Mouse (Mus musculus): Measurements from ENCODE around the gene Hspa1l. TPM values are rescaled to one million over a fixed set of nuclear protein-coding genes. Genes with fewer than 3 reads are reported as not detected.
"Not testable (repeated sequence)": the region's sequence is repeated elsewhere in the genome, so short reads cannot be mapped to it uniquely, and the experiment has no call there.

Hspa1l gene
- total RNA-seq, 2 experiments from 2014 or later = 0.39 to 1.3 TPM

DNA sequence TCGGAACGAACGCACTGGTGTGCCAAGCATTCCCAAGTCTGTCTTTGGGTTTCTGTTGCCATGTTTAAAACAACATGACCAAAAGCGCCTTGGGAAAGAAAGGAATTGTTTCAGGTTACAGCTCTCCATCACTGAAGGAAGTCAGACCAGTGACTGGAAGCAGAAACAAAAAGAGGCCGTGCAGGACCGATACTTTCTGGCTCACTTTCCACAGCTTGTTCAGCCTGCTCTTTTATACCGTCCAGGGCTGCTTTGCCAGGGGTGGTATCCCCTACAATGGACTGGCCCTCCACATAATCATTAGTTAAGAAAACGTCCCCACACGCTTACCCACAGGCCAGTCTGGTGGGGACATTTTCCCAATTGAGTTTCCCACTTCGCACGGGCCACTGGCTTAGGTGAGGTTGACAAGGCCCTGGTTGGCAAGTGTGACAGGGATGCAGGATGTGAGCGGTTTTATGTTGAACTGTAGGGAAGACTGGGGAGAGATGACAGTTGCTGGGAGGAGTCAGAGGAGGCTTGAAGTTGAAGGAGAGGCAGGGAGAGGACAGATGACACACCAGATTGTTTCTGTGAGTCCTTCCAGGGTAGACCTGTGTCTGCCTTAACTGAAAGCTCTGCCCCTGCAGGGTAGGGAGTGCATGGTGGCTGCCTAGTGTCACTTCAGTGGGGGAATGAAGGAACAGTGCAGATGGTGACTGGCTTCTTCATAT, 29.8 kb downstream of the Hspa1l start:
- no peak for DNase-seq (ENCODE audit: low spot score in 2 of 2)

DNA sequence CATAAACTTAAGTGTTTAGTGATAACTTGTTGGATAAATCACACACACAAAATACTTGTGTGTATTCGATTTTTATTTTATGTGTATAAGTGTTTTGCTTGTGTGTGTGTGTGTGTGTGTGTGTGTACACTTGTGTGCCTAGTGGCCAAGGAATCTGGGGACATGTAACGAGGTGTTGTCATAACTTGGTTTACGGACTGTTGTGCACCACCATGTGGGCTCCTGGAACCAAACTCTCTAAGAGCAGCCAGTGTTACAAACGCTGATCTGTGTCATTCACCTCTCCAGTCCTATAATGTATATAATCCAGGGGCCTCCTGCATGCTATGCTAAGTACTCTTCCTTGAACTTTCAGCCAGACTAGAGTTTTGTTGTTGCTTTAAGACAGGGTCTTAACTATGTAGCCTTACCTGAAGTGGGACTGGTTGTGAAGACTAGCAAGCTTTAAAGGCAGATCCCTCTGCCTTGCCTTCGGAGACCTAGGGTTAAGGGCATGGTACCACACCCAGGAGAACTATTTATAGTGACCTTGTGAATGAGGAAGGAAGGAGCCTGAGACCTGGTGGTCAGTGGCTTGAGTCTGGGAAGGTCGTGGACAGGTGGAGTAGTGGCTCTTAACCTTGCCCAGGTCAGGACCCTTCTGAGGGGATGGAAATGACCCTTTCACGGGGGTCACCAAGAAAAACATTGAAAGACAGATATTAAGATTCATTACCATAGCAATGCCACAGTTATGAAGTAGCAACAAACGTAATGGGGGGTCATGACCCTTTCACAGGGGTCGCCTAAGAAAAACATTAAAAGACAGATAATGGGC, 30.7 kb downstream of the Hspa1l start:
- no peak for DNase-seq (ENCODE audit: low spot score in 2 of 2)

DNA sequence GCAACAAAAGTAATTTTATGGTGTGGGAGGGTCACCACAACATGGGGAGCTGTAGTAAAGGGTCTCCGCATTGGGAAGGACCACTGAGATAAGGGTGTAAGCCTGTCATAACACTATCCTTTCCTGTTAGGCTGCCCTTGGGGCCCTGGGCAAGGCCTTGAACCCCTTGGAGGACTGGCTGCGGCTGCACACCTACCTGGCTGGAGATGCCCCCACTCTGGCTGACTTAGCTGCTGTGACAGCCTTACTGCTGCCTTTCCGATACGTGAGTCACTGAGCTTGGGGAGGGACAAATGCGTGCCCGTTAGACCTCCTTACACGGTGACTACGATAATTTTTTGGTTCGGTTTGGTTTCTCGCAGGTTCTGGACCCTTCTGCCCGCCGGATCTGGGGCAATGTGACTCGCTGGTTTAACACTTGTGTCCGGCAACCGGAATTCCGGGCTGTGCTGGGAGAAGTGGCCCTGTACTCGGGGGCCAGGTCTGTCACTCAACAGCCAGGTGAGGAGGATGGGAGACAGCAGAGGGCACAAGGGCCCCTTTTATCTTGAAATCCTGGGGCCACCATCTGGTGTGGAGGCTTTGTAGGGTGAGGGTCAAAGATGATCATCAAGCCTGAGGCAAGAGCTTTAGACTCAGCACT, 31.7 kb downstream of the Hspa1l start:
- DNase-seq (ENCODE audit: low spot score in 2 of 2) = no peak

DNA sequence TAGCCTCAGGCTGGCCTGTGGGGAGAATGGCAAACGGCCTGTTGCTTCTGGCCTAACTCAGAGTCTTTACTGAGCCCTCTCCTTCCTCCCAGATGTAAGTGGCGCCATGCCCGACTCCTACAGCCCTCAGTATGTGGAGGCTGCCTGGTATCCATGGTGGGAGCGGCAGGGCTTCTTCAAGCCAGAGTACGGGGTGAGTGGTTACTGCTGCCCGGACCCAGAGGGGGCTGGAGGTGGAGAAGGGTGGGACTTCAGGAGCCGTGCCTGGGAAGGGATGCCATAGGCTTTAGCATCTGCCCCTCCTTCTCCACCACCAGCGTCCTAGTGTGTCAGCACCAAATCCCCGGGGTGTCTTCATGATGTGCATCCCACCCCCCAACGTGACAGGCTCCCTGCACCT, 32.7 kb downstream of the Hspa1l start:
- DNase-seq (ENCODE audit: low spot score in 2 of 2) = no peak

DNA sequence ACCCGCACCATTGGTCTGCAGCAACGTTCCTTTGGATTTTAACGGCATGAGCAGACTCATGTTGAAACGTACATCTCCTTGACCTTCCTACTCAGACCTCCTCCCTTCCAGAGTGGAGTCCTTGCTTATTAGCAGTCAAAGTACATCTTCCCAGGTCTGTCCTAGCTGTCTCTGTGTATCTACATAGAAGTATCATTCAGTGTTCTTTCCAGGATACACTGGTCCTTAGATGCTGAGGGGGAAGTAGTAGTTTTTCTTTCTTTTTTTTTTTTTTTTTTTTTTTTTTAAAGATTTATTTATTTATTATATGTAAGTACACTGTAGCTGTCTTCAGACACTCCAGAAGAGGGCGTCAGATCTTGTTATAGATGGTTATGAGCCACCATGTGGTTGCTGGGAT, 33.4 kb downstream of the Hspa1l start:
- DNase-seq (ENCODE audit: low spot score in 2 of 2) = not testable (repeated sequence)

DNA sequence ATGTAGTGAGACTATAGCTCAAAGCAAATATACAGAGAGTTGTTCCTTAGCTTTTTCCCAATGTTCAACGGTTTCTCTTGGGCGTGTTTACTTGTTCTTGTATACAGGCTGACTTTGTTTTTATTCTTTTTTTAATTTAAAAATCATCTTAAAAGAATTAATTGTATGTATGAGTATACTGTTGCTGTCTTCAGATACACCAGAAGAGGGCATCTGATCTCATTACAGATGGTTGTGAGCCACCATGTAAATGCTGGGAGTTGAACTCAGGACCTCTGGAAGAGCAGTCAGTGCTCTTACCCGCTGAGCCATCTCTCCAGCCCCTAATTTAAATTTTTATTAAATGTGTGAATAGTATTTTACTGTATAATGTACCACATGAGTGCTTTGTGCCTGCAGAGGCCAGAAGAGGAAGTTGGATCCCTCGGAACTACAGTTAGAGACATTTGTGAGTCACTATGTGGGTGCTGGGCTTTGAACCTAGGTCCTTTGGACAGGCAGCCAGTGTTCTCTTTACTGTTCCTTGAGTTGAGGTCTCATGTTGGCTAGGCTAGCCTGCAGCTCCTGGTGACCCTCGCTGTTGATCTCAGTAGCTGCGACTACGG, 35.0 kb downstream of the Hspa1l start:
- DNase-seq (ENCODE audit: low spot score in 2 of 2) = no peak

DNA sequence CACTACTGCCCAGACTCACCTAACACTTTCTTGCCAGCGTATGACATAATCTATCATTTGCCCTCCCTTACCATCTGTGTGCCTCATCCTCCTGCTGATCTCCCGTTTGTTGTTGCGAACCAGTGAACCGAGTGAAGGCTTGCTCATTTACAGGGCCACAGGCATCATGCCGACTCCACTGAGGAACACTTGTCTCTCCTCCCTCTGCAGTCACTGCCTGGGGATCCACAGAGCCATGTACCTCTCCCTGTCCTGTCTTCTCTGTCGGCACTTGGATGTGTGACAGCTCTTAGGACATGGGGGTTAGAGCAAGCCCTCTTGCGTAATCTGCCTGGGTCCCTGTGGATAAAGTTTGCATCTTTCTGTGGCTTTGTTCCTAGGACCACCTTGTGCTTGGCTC, 37.1 kb downstream of the Hspa1l start:
- no peak for DNase-seq (ENCODE audit: low spot score in 2 of 2)

DNA sequence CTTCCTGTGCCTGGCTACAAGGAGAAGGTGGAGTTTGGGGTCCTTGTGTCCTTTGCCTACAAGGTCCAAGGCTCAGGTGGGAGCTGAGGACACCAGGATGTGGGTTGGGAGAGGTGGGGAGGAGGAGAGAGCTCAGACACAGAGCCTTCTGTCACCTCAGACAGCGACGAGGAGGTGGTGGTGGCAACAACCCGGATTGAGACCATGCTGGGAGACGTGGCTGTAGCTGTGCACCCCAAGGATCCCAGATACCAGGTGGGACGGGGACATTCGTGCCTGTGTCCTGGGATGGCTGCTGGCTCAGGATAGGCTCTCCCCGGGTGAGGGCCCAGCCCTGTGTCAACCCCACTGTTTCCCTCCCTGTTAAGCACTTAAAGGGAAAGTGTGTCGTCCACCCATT, 38.9 kb downstream of the Hspa1l start:
- DNase-seq (ENCODE audit: low spot score in 2 of 2) = no peak

DNA sequence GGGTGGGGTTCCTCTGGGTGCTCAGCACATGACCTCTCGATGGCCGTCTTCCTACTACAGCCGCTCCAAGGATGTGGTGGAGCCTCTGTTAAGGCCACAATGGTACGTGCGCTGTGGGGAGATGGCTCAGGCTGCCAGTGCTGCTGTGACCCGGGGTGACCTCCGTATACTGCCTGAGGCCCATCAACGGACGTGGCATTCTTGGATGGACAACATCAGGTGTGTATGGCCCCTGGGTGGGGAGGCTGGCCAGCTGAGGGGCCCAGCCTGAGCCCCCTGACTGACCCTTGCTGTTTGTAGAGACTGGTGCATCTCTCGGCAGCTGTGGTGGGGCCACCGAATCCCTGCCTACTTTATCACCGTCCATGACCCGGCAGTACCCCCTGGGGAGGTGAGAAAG, 39.9 kb downstream of the Hspa1l start:
- DNase-seq (ENCODE audit: low spot score in 2 of 2) = no peak

DNA sequence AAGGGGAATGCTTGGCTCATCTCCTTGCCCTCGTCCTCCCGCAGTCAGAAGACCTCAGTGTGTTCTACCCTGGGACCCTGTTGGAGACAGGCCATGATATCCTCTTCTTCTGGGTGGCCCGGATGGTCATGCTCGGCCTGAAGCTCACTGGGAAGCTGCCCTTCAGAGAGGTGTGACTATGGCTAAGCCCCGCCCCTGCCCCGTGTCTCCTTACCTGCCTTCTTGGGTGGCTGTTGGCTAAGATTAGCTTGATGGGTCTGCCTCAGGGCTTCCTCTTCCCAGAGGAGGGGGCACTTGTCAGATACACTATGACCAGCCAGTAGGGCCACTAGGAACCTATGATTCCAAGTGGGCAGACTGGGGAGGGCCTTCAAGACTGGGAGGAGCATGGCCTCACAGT, 40.7 kb downstream of the Hspa1l start:
- DNase-seq (ENCODE audit: low spot score in 2 of 2) = no peak

DNA sequence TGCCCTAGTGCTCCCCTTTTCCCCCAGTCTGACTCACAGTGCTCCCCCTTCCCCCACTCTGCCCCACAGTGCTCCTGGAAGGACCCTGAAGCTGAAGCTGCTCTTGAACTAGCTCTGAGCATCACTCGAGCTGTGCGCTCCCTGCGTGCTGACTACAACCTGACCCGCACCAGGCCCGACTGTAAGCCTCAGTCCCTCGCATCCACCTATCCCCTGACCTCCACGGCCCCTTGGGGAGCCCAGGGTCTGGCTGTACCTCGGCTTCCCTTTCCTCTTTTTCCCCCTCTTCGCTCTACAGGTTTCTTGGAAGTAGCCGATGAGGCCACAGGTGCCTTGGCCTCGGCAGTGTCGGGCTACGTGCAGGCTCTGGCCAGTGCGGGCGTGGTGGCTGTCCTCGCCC, 42.8 kb downstream of the Hspa1l start:
- no peak for DNase-seq (ENCODE audit: low spot score in 2 of 2)

DNA sequence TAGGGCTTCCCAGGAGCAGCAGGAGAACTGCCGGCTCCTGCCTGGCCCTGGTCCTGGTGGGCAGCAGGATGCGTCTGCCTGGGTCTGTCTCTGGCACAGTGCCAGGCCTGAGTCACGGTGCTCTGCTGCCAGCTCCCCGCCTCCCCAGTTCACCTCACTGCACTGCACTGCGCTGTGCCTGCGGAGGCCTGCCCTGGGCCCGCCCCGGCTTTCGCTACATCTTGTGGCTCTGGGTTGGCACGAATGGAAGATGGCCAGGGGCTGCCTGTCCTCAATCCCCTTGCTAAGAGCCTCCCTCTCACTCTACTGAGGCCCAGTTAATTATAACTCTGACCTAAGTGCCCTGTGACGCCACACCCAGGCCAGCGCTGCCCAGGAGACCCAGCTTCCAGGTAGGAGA, 43.9 kb downstream of the Hspa1l start, which contains the start of gene Vwa7:
Gene Vwa7, plus strand, starts transcription at position 204 of the 400 bp plus-strand sequence.
- peak in 1 of 2 experiments; percentile 33 for DNase-seq (ENCODE audit: low spot score in 2 of 2)

DNA sequence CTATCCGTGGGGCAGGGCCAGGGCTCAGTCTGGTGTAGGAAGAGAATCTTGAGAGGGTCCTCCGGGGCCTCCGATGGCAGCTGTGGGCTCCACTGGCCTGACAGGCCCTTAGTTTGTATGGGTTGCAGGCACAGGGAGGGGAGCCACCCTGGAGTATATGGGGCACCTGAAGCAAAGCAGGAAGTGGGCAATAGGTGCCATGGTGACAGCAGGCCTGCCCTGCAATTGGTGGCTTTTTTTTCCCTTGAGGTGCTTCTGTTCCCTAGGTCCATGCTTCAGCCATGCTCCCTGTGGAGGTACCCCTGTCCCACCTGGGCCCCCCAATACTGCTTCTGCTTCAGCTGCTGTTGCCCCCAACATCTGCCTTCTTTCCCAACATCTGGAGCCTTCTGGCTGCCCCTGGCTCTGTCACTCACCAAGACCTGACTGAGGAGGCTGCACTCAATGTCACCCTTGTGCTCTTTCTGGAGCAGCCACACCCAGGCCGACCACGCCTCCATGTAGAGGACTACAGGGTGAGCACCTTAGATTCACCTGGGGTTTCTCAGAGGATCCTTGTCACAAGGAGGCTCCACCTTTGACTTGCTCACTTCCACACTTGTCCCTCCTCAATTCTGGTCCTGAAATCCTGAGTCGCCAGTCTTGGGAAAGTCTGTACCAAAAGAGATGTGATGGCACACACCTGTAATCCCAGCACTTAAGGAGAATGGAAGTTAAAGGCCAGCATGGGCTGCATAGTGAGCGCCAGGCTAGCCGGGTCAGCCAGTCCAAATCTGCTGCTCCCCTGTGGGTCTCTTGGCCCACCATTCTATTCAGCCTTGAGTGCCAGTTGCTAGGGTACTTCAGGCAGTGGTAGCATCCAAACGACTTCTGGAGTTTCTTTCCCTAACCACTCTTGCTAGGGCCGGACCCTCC, 44.5 kb downstream of the Hspa1l start:
- DNase-seq (ENCODE audit: low spot score in 2 of 2) = no peak

DNA sequence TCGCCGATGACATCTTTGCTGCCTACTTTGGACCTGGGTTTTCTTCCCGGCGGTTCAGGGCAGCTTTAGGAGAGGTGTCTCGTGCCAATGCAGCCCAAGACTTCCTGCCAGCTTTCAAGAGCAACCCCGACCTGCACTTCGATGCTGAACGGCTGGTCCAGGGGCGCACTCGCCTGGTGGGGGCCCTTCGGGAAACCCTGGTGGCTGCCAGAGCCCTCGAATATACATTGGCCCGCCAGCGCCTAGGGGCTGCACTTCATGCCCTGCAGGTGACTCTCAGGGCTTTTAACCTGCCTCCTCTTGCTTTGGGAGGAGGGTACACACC, 45.2 kb downstream of the Hspa1l start:
- DNase-seq (ENCODE audit: low spot score in 2 of 2) = no peak

DNA sequence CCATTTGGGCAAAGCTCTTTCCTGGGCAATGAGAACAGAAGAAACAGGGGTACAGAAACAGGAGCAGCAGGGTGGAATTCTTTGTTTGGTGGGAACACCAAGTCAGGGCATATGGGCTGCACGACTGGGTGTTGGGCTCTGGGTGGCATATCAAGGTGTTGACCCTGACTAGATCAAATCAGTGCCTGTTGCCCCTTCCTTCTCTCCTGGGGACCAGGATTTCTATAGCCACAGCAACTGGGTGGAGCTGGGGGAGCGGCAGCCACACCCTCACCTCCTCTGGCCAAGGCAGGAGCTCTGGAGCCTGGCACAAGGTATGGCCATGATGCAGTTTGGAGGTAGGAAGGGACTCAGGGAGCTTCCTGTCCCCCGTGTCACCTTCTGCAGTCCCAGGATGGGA, 45.7 kb downstream of the Hspa1l start:
- DNase-seq (ENCODE audit: low spot score in 2 of 2) = no peak

DNA sequence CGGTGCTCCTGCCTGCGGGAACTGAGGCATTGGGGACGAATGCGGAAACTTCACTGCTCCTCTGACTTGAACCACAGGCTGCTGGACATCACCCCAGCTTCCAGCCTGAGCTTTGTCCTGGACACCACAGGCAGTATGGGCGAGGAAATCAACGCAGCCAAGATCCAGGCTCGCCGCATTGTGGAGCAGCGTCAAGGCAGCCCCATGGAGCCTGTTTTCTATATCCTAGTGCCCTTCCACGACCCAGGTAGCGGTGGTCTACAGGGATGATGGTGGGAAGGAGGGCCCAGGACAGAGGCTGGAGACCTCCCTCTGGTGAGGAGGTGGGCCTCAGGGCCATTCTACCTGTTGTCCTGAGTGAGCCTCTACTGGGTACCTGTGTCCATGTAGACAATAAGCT, 47.4 kb downstream of the Hspa1l start:
- DNase-seq (ENCODE audit: low spot score in 2 of 2) = no peak

DNA sequence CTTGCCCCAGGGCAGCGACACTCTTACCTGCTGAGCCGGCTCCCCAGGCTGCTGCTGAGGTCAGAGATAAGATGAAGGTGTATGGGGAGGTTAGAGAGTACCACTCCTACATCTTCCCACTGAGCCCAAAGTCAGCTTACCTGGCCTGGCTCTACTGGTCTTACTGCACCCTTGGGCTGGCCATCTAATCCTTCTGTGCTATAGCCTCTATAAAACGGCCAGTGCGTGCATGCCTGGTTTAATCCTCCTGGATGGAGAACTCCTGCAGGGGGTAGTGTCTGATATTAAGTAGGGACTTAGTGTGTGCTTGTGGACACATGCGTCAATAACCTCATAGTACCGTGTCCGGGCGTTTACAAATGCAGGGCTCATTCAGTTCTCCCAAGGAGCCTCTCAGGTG, 48.0 kb downstream of the Hspa1l start:
- no peak for DNase-seq (ENCODE audit: low spot score in 2 of 2)

DNA sequence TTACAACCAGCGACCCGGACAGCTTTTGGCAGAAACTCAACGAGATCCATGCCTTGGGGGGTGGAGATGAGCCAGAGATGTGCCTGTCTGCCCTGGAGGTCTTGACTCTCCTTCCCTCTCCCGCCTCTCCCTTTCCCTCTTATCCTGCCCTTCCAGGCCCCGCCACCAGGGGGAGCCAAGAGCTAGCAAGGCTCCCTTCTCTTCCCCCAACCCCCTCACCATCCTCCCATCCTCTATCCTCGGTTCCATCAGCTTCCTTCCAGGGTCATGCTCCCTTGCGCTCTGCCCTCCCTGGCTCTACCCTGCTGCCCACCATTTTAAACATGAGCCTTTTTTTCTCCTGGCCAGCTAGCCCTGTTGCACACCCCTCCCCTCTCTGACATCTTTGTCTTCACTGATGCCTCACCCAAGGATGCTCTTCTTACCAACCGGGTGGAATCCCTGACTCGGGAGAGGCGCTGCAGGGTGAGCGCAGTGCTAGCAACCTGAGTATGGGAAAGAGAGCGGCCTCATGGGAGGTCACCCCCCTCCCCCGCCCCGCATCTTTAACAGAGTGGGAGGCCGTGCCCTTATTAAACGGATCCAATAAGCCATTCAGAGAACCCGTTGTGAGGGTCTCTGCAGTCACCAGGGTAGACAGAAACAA, 48.8 kb downstream of the Hspa1l start:
- peak; percentile 77 to 85 for DNase-seq (ENCODE audit: low spot score in 2 of 2)

DNA sequence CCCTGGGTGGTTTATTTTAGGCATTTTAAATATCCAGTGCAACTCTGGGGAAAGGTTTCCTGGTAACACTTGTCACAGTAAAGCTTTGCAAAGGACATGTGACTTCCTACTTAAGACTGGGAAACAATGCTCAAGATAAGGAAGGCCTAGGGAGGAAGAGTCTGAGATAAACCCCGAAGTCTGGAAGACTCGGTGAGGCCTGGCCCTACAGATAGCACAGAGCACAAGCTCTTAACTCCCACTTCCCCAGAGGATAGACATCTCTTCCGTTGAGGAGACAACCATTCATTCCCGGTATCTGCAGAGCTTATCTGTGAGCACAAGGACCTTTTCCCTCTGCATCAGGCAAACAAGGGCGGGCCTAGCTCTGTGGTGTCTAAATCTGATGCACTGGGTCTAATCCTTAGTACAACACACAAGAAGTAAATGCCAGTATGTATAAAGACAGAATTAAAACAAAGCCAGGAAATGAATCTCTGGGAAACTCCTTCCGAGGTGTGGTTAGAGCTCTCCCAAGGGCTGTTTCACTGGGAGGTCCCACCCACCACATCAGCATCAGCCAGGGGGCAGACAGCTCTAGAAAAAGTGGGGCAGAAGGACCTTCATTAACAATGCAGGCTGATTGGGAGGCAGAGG, 49.5 kb downstream of the Hspa1l start:
- DNase-seq (ENCODE audit: low spot score in 2 of 2) = no peak

DNA sequence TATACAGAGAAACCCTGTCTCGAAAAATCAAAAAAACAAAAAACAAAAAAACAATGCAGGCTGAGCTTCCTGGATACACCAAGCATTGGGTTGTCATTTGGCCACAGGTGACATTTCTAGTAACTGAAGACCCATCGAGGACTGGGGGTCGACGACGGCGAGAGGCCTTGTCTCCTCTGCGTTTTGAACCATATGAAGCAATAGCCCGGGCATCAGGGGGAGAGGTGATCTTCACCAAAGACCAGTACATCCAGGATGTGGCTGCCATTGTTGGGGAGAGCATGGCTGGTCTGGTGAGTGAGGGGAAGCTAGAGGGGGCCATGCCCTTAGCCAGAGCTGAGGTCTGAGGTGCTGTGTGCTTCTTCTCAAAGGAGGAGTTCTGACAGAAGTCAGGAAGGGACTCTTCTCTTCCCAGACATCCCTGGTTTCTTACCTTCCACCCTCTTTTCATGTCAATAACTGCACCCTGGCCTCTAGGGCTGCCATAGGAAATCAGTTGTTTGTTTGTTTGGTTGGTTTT, 50.1 kb downstream of the Hspa1l start:
- no peak for DNase-seq (ENCODE audit: low spot score in 2 of 2)
